Mouse (Mus musculus): ENCODE data around the gene Rbms1.

The Rbms1 gene

GRCm38 (mm10) chr2:60962671-60963421 is at the start of gene Rbms1:
TSS of gene Rbms1 (minus strand) at chr2:60963192.
- peak; percentile 77 for DNase-seq

- DNase-seq, result no peak
Observed at GRCm38 (mm10) chr2:61012249-61012828, 49.3 kb upstream of the Rbms1 start.

GRCm38 (mm10) chr2:60986286-60986685 is 23.3 kb upstream of the Rbms1 start:
- DNase-seq, result no peak

GRCm38 (mm10) chr2:60978538-60979313 is 15.7 kb upstream of the Rbms1 start:
- DNase-seq, result peak; percentile 84

- DNase-seq, result peak; percentile 19
Observed at GRCm38 (mm10) chr2:60972189-60972814, 9.3 kb upstream of the Rbms1 start.

- peak; percentile 28 for DNase-seq
Observed at GRCm38 (mm10) chr2:60963616-60964015, 624 bp upstream of the Rbms1 start.

DNA sequence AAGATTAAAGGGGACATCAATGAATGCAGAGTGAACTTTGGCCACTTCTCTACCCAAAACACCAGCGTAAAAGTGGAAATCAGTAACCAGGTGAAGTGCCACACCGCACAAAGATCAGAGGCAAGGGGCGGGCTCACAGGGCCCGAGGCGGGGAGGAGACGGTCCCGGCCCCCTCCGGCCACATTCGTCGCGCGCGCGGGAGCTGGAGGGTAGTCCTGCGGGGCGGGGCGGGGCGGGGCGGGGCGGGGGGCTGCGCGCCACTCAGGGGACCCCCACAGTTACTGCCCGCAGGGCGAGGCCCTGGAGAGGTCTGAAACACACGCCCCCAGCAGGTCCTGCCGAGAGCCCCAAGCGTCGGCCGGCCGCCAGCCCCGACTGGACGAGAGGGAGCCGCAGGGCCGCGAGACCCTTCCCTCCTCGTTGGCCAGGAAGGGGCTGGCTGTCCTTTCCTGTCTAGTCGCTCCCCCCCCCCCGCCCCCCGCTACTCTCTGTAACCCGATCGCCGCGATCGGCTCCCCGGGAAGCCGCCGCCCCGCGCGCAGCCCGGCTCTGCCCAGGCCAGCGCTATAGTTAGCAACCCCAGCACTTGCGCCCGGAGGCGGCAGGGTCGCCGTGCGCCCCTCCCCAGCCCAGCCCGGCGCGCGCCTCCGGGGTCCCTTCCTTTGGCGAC is 856 bp downstream of the Rbms1 start:
- DNase-seq, result peak; percentile 69

GRCm38 (mm10) chr2:60961281-60961680 is 1.7 kb downstream of the Rbms1 start:
- no peak for DNase-seq

DNA sequence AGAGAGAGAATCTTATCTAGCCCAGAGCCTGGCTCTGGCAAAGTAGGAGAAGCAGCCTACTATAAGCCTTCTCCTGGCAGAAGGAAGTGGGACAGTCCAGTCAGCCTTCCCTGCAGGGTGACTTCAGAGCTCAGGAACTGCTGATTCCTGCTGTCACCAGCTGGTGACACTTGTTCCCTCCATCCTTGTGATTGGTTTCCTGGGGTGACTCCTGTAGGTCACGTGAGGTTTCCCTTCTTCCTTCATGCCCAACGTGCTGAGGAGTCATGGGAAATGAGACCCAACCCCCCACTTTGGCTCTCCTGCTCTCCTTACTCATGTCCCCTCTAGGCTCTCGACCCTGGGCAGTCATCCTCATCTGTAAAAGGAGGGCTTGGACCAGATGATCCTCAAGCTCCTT is 14.8 kb downstream of the Rbms1 start:
- no peak for DNase-seq

- no peak for DNase-seq
Observed at GRCm38 (mm10) chr2:60947817-60948216, 15.2 kb downstream of the Rbms1 start.

DNA sequence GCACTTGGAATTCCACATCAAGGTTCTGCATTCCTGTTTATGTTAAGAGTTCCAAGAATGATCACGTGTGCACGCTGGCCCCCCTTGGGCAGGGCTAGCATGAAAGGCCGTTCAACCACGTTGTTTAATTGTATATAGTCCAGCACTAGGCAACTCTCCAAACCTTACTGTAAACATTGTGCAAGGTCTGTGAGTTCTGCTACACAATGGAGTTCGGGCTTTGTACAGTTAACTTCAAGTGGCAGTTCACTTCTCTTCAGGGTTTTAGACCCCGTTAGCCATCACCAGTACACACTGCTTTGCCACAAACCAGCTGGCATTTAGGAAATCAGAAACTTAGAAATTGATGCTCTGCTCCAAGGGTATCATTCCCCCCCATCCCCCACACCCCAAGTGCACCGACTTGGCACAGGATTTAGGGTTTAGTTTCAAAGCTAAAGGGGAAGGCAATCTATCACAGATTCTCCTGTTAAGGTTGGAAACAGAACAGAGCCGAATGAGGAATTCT is 22.5 kb downstream of the Rbms1 start:
- peak; percentile 66 for DNase-seq

GRCm38 (mm10) chr2:60939957-60940356 is 23.0 kb downstream of the Rbms1 start:
- no peak for DNase-seq

- no peak for DNase-seq
Observed at GRCm38 (mm10) chr2:60936910-60937309, 26.1 kb downstream of the Rbms1 start.

DNA sequence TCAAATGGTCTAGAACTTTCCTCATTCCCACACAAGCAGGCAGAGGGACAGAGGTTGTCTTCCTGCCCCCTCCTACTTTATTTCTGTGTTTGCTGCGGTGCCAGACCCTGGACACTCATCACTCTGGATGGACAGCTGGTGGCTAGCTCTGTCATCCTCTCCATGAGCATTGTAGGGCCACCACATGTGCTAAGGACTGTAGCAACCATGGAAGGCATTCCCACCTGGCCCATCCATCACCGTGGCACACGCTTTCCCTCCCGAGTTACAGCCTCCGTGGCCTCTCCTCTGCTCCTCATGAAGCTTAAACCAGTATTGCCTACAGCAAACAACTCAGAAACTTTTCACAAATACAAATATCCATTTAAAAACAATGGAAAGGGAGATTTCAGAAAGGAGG is 34.0 kb downstream of the Rbms1 start:
- DNase-seq, result no peak

GRCm38 (mm10) chr2:60927906-60928775 is 34.9 kb downstream of the Rbms1 start:
- no peak for DNase-seq

DNA sequence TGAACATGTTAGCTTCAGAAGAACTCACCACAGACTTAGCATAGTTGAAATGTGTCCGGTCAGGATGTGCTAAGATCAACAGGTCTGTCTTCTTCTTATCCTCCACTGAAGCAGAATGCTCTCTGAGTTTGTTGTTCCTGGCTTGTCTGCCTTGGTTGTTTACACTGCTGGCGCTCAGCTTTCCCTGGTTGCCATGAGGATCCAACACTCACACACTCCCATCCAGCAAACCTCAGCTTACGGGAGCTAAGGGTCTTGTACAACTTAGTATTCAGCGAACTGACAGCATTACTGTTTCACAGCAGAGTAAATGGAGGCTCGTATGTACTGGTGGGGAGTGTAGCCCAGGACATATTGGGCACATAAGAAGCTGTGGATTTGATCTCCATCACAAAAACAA is 37.9 kb downstream of the Rbms1 start:
- no peak for DNase-seq

DNA sequence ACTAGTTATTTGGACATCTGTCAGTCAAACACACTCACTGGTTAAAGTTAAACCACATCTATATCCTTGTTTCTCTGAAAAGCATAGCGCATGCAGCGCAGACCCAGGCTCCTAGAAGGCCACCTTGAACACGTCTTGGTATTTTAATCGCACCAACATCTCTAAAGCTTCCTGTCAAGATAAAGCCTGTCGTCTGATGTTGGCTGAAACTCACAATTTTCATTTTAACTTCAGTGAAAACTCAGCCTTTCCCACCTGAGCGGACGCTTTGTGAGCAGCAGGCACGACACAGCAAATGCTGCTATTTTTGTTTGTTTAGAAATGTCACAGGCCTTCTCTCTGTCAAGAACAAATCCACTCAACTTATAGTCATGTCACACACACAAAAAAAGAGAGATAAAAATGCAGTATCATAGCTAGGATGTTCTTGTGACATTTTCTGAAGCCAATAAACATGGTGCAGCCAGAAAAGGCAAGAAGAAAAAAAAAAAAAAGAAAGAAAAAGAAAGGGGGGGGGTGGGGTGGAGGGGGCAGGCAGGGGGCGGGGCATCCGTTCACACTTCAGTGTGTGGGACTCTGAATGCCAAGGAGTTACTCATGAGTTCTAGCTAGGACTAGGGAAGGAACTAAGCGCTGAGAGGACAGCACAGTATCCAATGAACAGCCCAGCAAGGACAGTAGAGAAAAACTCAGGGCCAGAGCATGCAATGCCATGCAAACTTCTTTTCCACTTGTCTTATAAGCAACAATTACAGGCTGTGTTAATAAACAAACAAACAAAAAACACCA is 39.0 kb downstream of the Rbms1 start:
- DNase-seq, result no peak

GRCm38 (mm10) chr2:60923111-60923510 is 39.9 kb downstream of the Rbms1 start:
- no peak for DNase-seq

DNA sequence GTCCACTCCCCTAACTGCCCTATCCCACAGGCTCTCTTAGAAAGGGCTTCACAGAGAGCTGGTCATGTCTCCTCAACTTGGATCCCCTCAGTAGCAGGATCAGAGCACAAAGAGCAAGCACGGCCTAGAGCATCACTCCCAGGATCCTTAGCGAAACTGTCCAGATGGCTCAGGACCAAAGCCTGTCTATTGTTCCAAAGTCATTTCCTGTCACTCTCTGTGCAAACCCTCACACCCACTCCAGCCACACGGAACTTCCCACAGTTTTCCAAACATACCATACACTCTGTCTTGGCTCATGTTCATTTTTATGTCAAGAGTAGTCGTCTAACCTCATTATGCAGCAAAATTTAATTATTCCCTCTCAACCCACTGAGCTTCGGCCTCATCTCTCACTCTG is 40.6 kb downstream of the Rbms1 start:
- DNase-seq, result peak; percentile 61

DNA sequence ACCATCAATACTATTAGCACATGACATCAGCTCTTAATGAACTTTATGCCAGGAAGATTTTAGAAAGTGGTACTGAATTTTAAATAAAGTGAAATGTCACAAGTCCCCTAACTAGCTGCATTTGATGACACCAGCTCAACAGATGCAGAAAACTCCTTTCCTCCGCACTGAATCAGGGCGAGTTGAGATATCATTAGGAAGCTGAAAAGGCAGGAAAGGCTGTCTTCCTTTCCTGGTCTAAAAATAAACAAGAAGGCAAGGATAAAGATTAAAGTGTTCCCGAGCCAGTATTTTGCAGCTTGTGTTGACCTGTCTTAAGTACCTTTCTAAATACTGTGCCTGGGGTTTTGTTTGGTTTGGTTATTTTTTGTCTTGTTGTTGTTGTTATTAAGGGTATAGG is 42.9 kb downstream of the Rbms1 start:
- DNase-seq, result no peak

- no peak for DNase-seq
Observed at GRCm38 (mm10) chr2:60918401-60918800, 44.6 kb downstream of the Rbms1 start.
